Mouse (Mus musculus) bone marrow macrophage, adult 2 months (primary cell): ENCODE measurements around the gene Sertad2.

Experiments
- CTCF ChIP-seq: IDR thresholded peaks from 2 replicates; pipeline ENCODE4 v1.5.1; 2012; ENCODE audit warnings: low read depth, mild to moderate bottlenecking, low read length, moderate library complexity
- POLR2A ChIP-seq: IDR thresholded peaks from 2 replicates; pipeline ENCODE4 v1.6.1; 2012; ENCODE audit warnings: mild to moderate bottlenecking, low read depth, low read length, borderline replicate concordance

GRCm38 (mm10) chr11:20537221-20537620 lies 5.8 kb upstream of the Sertad2 start:
- TF ChIP-seq CTCF, result no peak
- TF ChIP-seq POLR2A, result no peak
